Mouse (Mus musculus) hindbrain, embryonic 11.5 days (tissue): ENCODE results near the gene Tmem262. TPM values are rescaled to one million over a fixed set of nuclear protein-coding genes. Genes with fewer than 3 reads are reported as not detected.

Experiments
- ATAC-seq: fragments of 200-750 bp; cut with Nextera tagmentation; 2 replicates; pipeline ENCODE4 v1.8.0; 2017; ENCODE audit warnings: mild to moderate bottlenecking, moderate TSS enrichment, moderate library complexity; ENCODE audit not compliant: low FRiP score
- DNase-seq: peaks from one replicate; pipeline ENCODE4 v3.0.0-alpha.2; 2015; ENCODE audit warnings: low spot score
- H3K27ac ChIP-seq: fragments of 300-500 bp; sonication (generic); 2 replicates; pipeline ENCODE4 v1.5.1; 2014; ENCODE audit warnings: mild to moderate bottlenecking, low read depth, low read length
- H3K27me3 ChIP-seq: fragments of 300-500 bp; sonication (generic); 2 replicates; pipeline ENCODE4 v1.6.1; 2014; ENCODE audit warnings: mild to moderate bottlenecking, low read length, moderate library complexity, mixed read lengths; ENCODE audit not compliant: control insufficient read depth, insufficient read depth
- H3K36me3 ChIP-seq: fragments of 300-500 bp; sonication (generic); 2 replicates; pipeline ENCODE4 v1.6.1; 2014; ENCODE audit warnings: mild to moderate bottlenecking, low read length, moderate library complexity, mixed read lengths; ENCODE audit not compliant: control insufficient read depth, insufficient read depth
- H3K4me1 ChIP-seq: fragments of 300-500 bp; sonication (generic); replicated peaks from 2 replicates; pipeline ENCODE4 v1.6.1; 2014; ENCODE audit warnings: low read length, mixed read lengths; ENCODE audit not compliant: control insufficient read depth, insufficient read depth
- H3K4me2 ChIP-seq: fragments of 300-500 bp; sonication (generic); replicated peaks from 2 replicates; pipeline ENCODE4 v1.6.1; 2014; ENCODE audit warnings: mild to moderate bottlenecking, low read depth, low read length
- H3K4me3 ChIP-seq: fragments of 300-500 bp; sonication (generic); 2 replicates; pipeline ENCODE4 v1.5.1; 2014; ENCODE audit warnings: low read depth, low read length
- H3K9ac ChIP-seq: fragments of 300-500 bp; sonication (generic); 2 replicates; pipeline ENCODE4 v1.6.1; 2014; ENCODE audit warnings: low read depth, low read length
- H3K9me3 ChIP-seq: fragments of 300-500 bp; sonication (generic); 2 replicates; pipeline ENCODE4 v1.6.1; 2016; ENCODE audit warnings: low read length; ENCODE audit not compliant: control insufficient read depth
- WGBS: fragments of 180-500 bp; shearing (Covaris S2); extraction: QIAGEN DNeasy Blood & Tissue Kit; methylation state at CpG from one replicate; pipeline ENCODE4 v1.1.7; 2014; 5-methylcytosine and 5-hydroxymethylcytosine counted together
- polyA plus RNA-seq: library from polyadenylated mRNA; unstranded; fragments of >200 nt; fragmentation: Nextera tagmentation; extraction: Ambion mirVana; gene quantifications from 2 replicates; pipeline ENCODE4 v1.2.1, GENCODE M21; 2014

Gene Tmem262
- polyA plus RNA-seq, 1 experiment from 2014 or later: not detected

DNA sequence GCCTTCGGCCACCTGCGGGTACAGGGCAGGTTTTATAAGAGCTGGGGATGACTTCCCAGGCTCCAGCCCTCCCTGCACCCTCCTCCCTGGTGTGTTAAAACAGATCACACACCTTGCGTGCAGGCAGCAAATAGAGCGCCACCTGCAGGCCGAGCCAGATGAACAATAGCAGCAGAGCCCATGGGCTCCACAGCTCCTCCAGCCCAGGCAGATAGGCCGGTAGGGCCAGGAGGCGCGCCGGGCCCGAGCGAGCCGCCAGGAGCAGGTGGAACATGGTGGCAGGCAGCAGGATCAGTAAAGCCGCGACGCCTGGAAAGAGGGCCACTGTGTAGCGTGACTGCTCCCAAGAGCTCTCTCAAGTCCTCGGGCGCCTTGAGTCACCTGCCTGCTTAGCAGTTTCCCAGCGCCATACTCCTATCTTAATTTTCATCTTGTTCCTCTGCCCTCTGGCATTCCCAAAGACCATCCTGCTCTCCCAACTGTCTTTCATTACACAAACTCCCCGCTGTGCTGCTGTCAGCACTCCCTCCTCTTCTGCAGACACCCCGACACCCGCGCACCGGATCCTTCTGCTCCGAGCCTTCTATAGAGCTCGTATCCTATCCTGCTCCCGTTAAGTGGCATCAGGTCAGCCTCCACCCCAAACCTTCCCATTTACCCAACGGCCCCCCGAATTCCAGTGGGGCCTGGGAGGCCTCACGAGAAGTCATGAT, 12.7 kb upstream of the Tmem262 start:
- ATAC-seq (peak; percentile 77), DNase-seq (peak; percentile 91)
- Histone ChIP-seq H3K4me1 (peaks cover 9% of the 10 kb centered on the region), H3K4me2 (peak overlapping the region; percentile 94), H3K9ac (peak overlapping the region; percentile 76), H3K27ac (peak overlapping the region; percentile 82), H3K9me3 (no peaks in the 10 kb centered on the region), H3K36me3 (0 out of 2 replicates have a peak, but pooled peaks cover 5% of the 10 kb centered on the region), H3K27me3 (no peaks in the 10 kb centered on the region), H3K4me3 (peak overlapping the region; percentile 56)
- 1% methylated on average over 30 of the region's 30 CpGs for WGBS

- Histone ChIP-seq H3K9ac (peak within 1 kb of the TSS; percentile 76), H3K9me3 (no peaks in the 10 kb centered on the region), H3K4me1 (peaks cover 7% of the 10 kb centered on the region), H3K4me2 (peak within 1 kb of the TSS; percentile 94), H3K4me3 (peak within 1 kb of the TSS; percentile 56), H3K27me3 (no peaks in the 10 kb centered on the region), H3K27ac (peak within 1 kb of the TSS; percentile 82), H3K36me3 (0 out of 2 replicates have a peak, but pooled peaks cover 5% of the 10 kb centered on the region)
- DNase-seq (peak; percentile 89), ATAC-seq (peak; percentile 90)
- WGBS: 10% methylated on average over 33 of the region's 33 CpGs
Observed at GRCm38 (mm10) chr19:6067724-6068415, 12.0 kb upstream of the Tmem262 start, which contains the start of gene Tm7sf2. Gene Tm7sf2 (minus strand): TSS chr19:6068373.

- no peak overlapping the region for H3K4me2 ChIP-seq
- no peak overlapping the region for H3K27ac ChIP-seq
- H3K36me3 ChIP-seq: 0 out of 2 replicates have a peak, but pooled peaks cover 5% of the 10 kb centered on the region
- H3K9me3 ChIP-seq: no peaks in the 10 kb centered on the region
- no peak overlapping the region for H3K9ac ChIP-seq
- peaks cover 7% of the 10 kb centered on the region for H3K4me1 ChIP-seq
- no peak for ATAC-seq
- DNase-seq: no peak
- H3K4me3 ChIP-seq: no peak overlapping the region
- WGBS: 78% methylated on average over 4 of the region's 4 CpGs
- H3K27me3 ChIP-seq: no peaks in the 10 kb centered on the region
Observed at GRCm38 (mm10) chr19:6068951-6069350, 10.9 kb upstream of the Tmem262 start.

DNA sequence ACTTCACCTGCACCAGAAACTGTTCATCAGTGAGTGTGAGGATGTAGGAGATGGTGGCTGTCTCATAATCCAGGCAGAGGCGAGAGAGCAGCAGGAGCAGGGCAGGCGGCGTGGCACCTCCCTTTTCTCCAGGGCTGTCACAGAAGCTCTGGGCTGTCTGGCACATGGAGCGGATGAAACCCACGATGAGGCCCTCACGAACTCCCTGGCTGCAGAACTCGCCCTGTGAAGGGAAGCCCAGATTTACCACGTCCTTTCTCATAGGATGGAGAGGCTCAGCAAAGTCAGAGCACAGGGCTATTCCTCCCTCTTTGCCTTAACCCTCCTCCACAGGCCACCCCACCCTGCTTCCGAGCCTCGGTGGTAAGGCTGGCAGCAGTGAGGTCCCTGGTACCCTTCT, 10.0 kb upstream of the Tmem262 start:
- 97% methylated on average over 10 of the region's 10 CpGs for WGBS
- H3K4me1 ChIP-seq: peaks cover 7% of the 10 kb centered on the region
- DNase-seq (no peak), ATAC-seq (no peak)
- H3K9me3 ChIP-seq: no peaks in the 10 kb centered on the region
- no peak overlapping the region for H3K4me3 ChIP-seq
- H3K27me3 ChIP-seq: no peaks in the 10 kb centered on the region
- no peak overlapping the region for H3K9ac ChIP-seq
- H3K4me2 ChIP-seq: no peak overlapping the region
- 0 out of 2 replicates have a peak, but pooled peaks cover 5% of the 10 kb centered on the region for H3K36me3 ChIP-seq
- no peak overlapping the region for H3K27ac ChIP-seq

DNA sequence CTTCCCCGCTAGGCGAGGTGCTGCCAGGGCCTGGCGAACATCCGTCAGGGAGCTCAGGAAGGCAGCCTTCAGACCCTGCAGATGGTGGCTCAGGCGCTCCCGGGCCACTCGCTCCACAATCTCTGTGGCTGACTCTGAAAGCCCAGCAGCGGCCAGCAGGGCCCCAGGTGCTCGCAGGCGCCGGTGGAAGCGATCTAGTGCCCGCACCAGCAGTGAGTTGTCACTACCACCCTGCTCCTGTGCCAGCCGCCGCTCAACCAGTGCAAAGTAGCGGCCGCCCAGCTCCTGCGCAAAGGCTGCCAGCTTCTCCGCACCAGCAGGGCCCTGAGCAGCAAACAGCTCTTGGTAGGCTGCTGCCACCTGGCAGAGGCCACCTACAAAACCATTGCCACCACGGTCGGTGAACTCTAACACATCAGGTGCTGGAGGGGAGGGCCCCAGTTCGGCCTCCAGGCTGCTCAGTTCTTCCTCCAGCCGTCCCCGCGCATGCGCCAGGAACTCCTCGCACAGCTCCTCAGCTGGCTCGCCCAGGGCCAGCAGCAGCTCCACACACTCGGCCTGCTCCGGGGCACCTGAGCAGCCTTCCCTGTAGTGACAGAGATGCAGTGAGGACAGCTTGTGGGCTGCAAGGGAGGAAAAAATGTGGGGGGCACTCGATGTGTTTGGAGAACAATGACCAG, 9.1 kb upstream of the Tmem262 start:
- no peaks in the 10 kb centered on the region for H3K27me3 ChIP-seq
- whole genome bisulfite sequencing: 94% methylated on average over 31 of the region's 31 CpGs
- no peaks in the 10 kb centered on the region for H3K9me3 ChIP-seq
- peaks cover 7% of the 10 kb centered on the region for H3K4me1 ChIP-seq
- no peak overlapping the region for H3K4me3 ChIP-seq
- 0 out of 2 replicates have a peak, but pooled peaks cover 5% of the 10 kb centered on the region for H3K36me3 ChIP-seq
- no peak overlapping the region for H3K4me2 ChIP-seq
- H3K9ac ChIP-seq: no peak overlapping the region
- ATAC-seq (no peak), DNase-seq (no peak)
- H3K27ac ChIP-seq: no peak overlapping the region

DNA sequence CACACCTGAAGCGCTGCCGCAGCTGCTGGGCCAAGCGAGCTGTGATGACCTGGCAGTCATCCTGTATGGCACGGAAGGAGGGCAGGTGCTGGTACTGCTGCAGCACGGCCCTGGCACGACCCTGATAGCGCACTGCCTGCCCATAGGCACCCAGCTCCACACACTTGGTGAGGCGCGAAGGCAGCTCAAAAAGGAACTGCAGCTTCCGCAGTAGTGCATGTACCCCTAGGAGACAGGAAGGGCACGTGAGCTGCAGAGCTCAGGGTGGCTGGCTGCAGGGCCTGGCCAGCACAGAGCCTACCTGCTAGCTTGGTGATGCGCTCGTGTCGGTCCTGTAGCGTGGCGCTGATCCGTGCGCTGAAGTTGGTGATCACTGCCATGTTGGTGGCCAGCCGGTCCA, 8.6 kb upstream of the Tmem262 start:
- Histone ChIP-seq H3K9me3 (no peaks in the 10 kb centered on the region), H3K4me1 (peaks cover 10% of the 10 kb centered on the region), H3K4me3 (no peak overlapping the region), H3K27me3 (no peaks in the 10 kb centered on the region), H3K27ac (no peak overlapping the region), H3K4me2 (no peak overlapping the region), H3K36me3 (0 out of 2 replicates have a peak, but pooled peaks cover 5% of the 10 kb centered on the region), H3K9ac (no peak overlapping the region)
- ATAC-seq (no peak), DNase-seq (no peak)
- WGBS: 94% methylated on average over 19 of the region's 19 CpGs

DNA sequence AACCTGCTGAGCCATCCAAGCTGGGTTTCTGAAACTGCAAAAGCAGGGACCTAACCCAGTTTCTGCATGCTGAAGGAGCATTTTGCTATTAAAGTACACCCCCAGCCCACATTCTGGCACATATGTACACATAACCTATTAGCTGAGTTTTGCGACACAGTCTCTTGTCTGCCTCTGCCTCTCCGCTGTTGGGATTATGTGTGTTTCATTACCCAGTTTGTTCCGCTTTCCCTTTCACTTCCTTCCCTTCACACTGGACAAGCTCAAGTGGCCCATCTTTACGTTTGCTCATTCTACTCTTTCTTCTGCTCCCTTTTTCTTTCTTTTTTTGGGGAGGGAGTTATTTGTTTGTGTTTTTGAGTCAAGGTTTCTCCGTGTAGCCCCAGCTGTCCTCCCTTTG, 5.9 kb upstream of the Tmem262 start:
- Histone ChIP-seq H3K9ac (no peak overlapping the region), H3K4me2 (no peak overlapping the region), H3K27me3 (no peaks in the 10 kb centered on the region), H3K36me3 (0 out of 2 replicates have a peak, but pooled peaks cover 5% of the 10 kb centered on the region), H3K27ac (no peak overlapping the region), H3K4me1 (peaks cover 5% of the 10 kb centered on the region; the same call in 1 of the 2 replicates), H3K4me3 (no peak overlapping the region), H3K9me3 (no peaks in the 10 kb centered on the region)
- WGBS: 97% methylated on average over 5 of the region's 5 CpGs
- ATAC-seq: no peak
- no peak for DNase-seq

GRCm38 (mm10) chr19:6076564-6077393, 3.1 kb upstream of the Tmem262 start, which contains the start of gene Vps51:
Gene Vps51 (minus strand): TSS chr19:6077231.
- Histone ChIP-seq H3K4me3 (peak within 1 kb of the TSS; percentile 48), H3K9me3 (no peaks in the 10 kb centered on the region), H3K27ac (peak within 1 kb of the TSS; percentile 60; the same call in 1 of the 2 replicates), H3K9ac (peak within 1 kb of the TSS; percentile 60), H3K27me3 (no peaks in the 10 kb centered on the region), H3K4me1 (peaks cover 5% of the 10 kb centered on the region; the same call in 1 of the 2 replicates), H3K36me3 (no peaks in the 10 kb centered on the region), H3K4me2 (peak within 1 kb of the TSS; percentile 83)
- DNase-seq: peak; percentile 88
- 1% methylated on average over 33 of the region's 33 CpGs for WGBS
- peak; percentile 80 for ATAC-seq
